ENCODE assay signal across 15 mouse cellular contexts in genomic region chr11:76415001-76415400, GRCm38 (mm10). TPM values are rescaled to one million over a fixed set of nuclear protein-coding genes. Genes with fewer than 3 reads are reported as not detected.
DNase-seq lines count a peak whose midpoint lies in the region; TF ChIP-seq lines count a peak whose summit lies in the region.
"Had no signal": no experiment of that assay in that cellular context is flagged by ENCODE, and none has a peak within 500 bp of the region (broad histone marks: within the 10 kb centered on the region; RNA-seq: fewer than 3 reads in every experiment).

No protein-coding gene starts in this region.

- H3K4me3 ChIP-seq in layer of hippocampus, adult 2 months, result no peak overlapping the region
- H3K4me3 ChIP-seq in C2C12 (ENCODE audit: insufficient read depth, poor library complexity, severe bottlenecking), result no peak overlapping the region
- H3K4me3 ChIP-seq: forebrain, embryonic 15.5 days; heart, adult 2 months; intestine, embryonic 15.5 days; limb, embryonic 15.5 days had no signal

- peaks cover 83% of the 10 kb centered on the region for H3K36me3 ChIP-seq in C2C12 (ENCODE audit: control insufficient read depth, insufficient read depth)

- no peak overlapping the region for H3ac ChIP-seq in C2C12 (ENCODE audit: control insufficient read depth, insufficient read length, low read depth)

- TF ChIP-seq CTCF in layer of hippocampus, adult 2 months (conservative IDR thresholded peaks at IDR 0.05), result no peak
- no peak for TF ChIP-seq CTCF in C2C12 (IDR thresholded peaks at IDR 0.05; ENCODE audit: control insufficient read depth, insufficient read depth, insufficient read length)

- no peaks in the 10 kb centered on the region for H3K27me3 ChIP-seq in C2C12 (ENCODE audit: control insufficient read depth, insufficient read depth, insufficient read length)
- H3K27me3 ChIP-seq: forebrain, embryonic 15.5 days; intestine, embryonic 15.5 days; limb, embryonic 15.5 days had no signal

- DNase-seq in adrenal gland, postnatal 10 days, result peak; percentile 67
- DNase-seq in adrenal gland, adult 18-20 months (ENCODE audit: low spot score in 2 of 2), result no peak
- DNase-seq in layer of hippocampus, adult 2 months (ENCODE audit: low spot score in 2 of 2), result no peak
- DNase-seq in layer of hippocampus, adult 18-20 months (ENCODE audit: low spot score in 2 of 2), result no peak
- DNase-seq in fat pad, adult 2 months (ENCODE audit: extremely low read depth, low read depth, low spot score), result peak; percentile 86
- DNase-seq in embryo, embryonic 10.5 days (ENCODE audit: low spot score), result no peak
- DNase-seq: cerebellum, adult 8-10 months; heart, adult 2 months; heart, postnatal 36 days had no signal

- peak overlapping the region; percentile 43; the same call in 1 of the 2 replicates for H3K27ac ChIP-seq in layer of hippocampus, adult 2 months
- H3K27ac ChIP-seq: forebrain, embryonic 15.5 days; heart, adult 2 months; hindbrain, embryonic 14.5 days; intestine, embryonic 15.5 days; kidney, postnatal 0 days had no signal

- H3K79me2 ChIP-seq in C2C12 (ENCODE audit: control insufficient read depth, insufficient read depth), result peaks cover 5% of the 10 kb centered on the region

- peaks cover 2% of the 10 kb centered on the region for H3K79me3 ChIP-seq in C2C12 (ENCODE audit: low read depth)

TF ChIP-seq in C2C12, 6 proteins besides CTCF, POLR2A, EP300 and RAD21:
- TF ChIP-seq MAX (IDR thresholded peaks at IDR 0.05) (no peak), CEBPB (IDR thresholded peaks at IDR 0.05; ENCODE audit: low read depth) (peak; percentile 29)
TF ChIP-seq in C2C12: peak in this region for 1.

RNA-seq across cellular contexts. Expression of gene Timm22, which starts 8.2 kb away (rescaled TPM):
- total RNA-seq in adrenal gland, postnatal 10 days (2021), result 10 to 100 TPM; 45.2 to 47.5 TPM
- 10 to 100 TPM; 35.7 to 51.2 TPM for total RNA-seq in adrenal gland, adult 18-20 months (2021)
- total RNA-seq in layer of hippocampus, adult 2 months (2021), result 10 to 100 TPM; 28.6 to 29.4 TPM
- 10 to 100 TPM; 31.8 to 32.6 TPM for total RNA-seq in layer of hippocampus, adult 18-20 months (2021)
- 105 TPM for polyA plus RNA-seq in C2C12 (2012; fragmentation: generic; extraction: Trizol)

RNA-seq across cellular contexts. Expression of gene Nxn, which starts 16.1 kb away (rescaled TPM):
- 10 to 100 TPM; 22.5 to 25.0 TPM for total RNA-seq in adrenal gland, postnatal 10 days (2021)
- total RNA-seq in adrenal gland, adult 18-20 months (2021), result 10 to 100 TPM; 20.4 to 34.1 TPM
- total RNA-seq in layer of hippocampus, adult 2 months (2021), result 10 to 100 TPM; 11.6 to 12.2 TPM
- total RNA-seq in layer of hippocampus, adult 18-20 months (2021), result 10 to 100 TPM; 10.1 to 12.4 TPM
- 85.5 TPM for polyA plus RNA-seq in C2C12 (2012; fragmentation: generic; extraction: Trizol)

Comparison
In these comparisons a context has a peak if more than half of its experiments do, and no peak if none do; other contexts are left out.
1. DNase-seq: peak in adrenal gland, postnatal 10 days (single experiment) and fat pad, adult 2 months (single experiment); none in adrenal gland, adult 18-20 months (0 of 2), layer of hippocampus, adult 2 months (0 of 2), layer of hippocampus, adult 18-20 months (0 of 2) and embryo, embryonic 10.5 days (single experiment).